Mouse (Mus musculus): ENCODE data around the gene Car5a. TPM values are rescaled to one million over a fixed set of nuclear protein-coding genes. Genes with fewer than 3 reads are reported as not detected.

Car5a gene
- total RNA-seq (2023), result not detected

GRCm38 (mm10) chr8:121944831-121945230, at the start of gene Car5a:
TSS of gene Car5a (minus strand) at chr8:121944904.

GRCm38 (mm10) chr8:121949222-121949800, 4.6 kb upstream of the Car5a start, which contains the start of gene Banp:
TSS of gene Banp (plus strand) at chr8:121949750.

GRCm38 (mm10) chr8:121907587-121908248, 37.0 kb downstream of the Car5a start, which contains the start of gene Slc7a5:
TSS of gene Slc7a5 (minus strand) at chr8:121907694.

Other genes with a start within 250 kb of the Car5a start
- not detected for gene Jph3, start 215.3 kb downstream of the Car5a start, total RNA-seq (2023)
- gene Klhdc4, start 115.3 kb downstream of the Car5a start, total RNA-seq (2023), result 42.8 TPM
- gene Slc7a5, start 37.2 kb downstream of the Car5a start, total RNA-seq (2023), result 54.0 TPM
- gene Banp, start 4.8 kb upstream of the Car5a start, total RNA-seq (2023), result 81.0 TPM